Mouse (Mus musculus) lung, adult 2 months (tissue): ENCODE results near the gene Ostm1. TPM values are rescaled to one million over a fixed set of nuclear protein-coding genes. Genes with fewer than 3 reads are reported as not detected.

Experiments used
- DNase-seq: peaks from one replicate; pipeline ENCODE4 v3.0.0; 2022
- H3K4me1 ChIP-seq: fragments of 200-500 bp; 2 replicates; pipeline ENCODE4 v1.6.1; 2011; ENCODE audit warnings: low read length; ENCODE audit not compliant: control insufficient read depth, insufficient read depth
- H3K4me3 ChIP-seq: fragments of 200-500 bp; replicated peaks from 2 replicates; pipeline ENCODE3; 2011; ENCODE audit warnings: low read depth, mild to moderate bottlenecking, control low read depth, low read length; ENCODE audit errors: extremely low read depth
- CTCF ChIP-seq: fragments of 200-500 bp; IDR thresholded peaks from 2 replicates; pipeline ENCODE4 v1.5.1; 2011; ENCODE audit warnings: mild to moderate bottlenecking, low read length, control low read depth; ENCODE audit not compliant: insufficient read depth
- POLR2A ChIP-seq: fragments of 200-500 bp; IDR thresholded peaks from 2 replicates; pipeline ENCODE4 v1.6.1; 2011; ENCODE audit warnings: low read depth, mild to moderate bottlenecking, control low read depth, low read length, borderline replicate concordance; ENCODE audit errors: extremely low read depth
- WGBS: fragments of 180-500 bp; shearing (Covaris S2); methylation state at CpG from one replicate; pipeline ENCODE4 v1.1.7; 2018; 5-methylcytosine and 5-hydroxymethylcytosine counted together
- polyA plus RNA-seq: library from polyadenylated mRNA; depleted of rRNA; stranded (reverse); fragments of >200 nt; gene quantifications from 2 replicates; pipeline ENCODE4 v1.2.3, GENCODE M21; 2012

Ostm1 gene
- polyA plus RNA-seq, 1 experiment, result 20.6 TPM

GRCm38 (mm10) chr10:42691051-42691450 lies 107.4 kb downstream of the Ostm1 start:
- 89% methylated on average over 2 of the region's 2 CpGs for WGBS
- no peaks in the 10 kb centered on the region for H3K4me1 ChIP-seq
- no peak for DNase-seq
- no peak for TF ChIP-seq CTCF
- no peak for TF ChIP-seq POLR2A
- H3K4me3 ChIP-seq, result no peak overlapping the region

DNA sequence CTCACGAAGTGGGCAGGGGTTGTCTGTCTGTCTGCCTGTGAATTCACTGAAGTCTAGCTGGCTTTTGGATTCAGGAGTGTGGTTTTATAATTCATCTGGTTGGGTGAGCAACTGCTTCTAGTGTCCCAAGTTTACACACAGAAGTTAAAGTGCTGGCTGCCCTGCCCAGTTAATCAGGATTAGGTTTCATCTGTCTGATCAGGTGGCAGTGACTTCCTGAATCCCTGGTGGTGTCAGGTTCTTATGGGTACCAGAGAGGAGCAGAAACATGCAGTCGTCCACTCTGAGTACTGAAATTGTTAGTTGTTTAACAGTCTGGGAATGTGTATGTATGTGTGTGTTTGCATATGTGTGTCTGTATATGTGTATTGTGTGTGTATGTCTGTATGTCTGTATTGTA lies 108.5 kb downstream of the Ostm1 start:
- DNase-seq, result no peak
- 77% methylated on average over 2 of the region's 2 CpGs for WGBS
- H3K4me1 ChIP-seq, result no peaks in the 10 kb centered on the region
- TF ChIP-seq POLR2A (no peak), CTCF (no peak)
- no peak overlapping the region for H3K4me3 ChIP-seq

GRCm38 (mm10) chr10:42692794-42693193 lies 109.2 kb downstream of the Ostm1 start:
- Histone ChIP-seq H3K4me1 (no peaks in the 10 kb centered on the region), H3K4me3 (no peak overlapping the region)
- no peak for TF ChIP-seq CTCF
- TF ChIP-seq POLR2A, result no peak
- no peak for DNase-seq

- Histone ChIP-seq H3K4me1 (no peaks in the 10 kb centered on the region), H3K4me3 (no peak overlapping the region)
- TF ChIP-seq POLR2A (no peak), CTCF (no peak)
- DNase-seq, result no peak
- WGBS, result 77% methylated on average over 2 of the region's 2 CpGs
Observed at GRCm38 (mm10) chr10:42693482-42693881, 109.9 kb downstream of the Ostm1 start.

GRCm38 (mm10) chr10:42696361-42696760 lies 112.7 kb downstream of the Ostm1 start:
- H3K4me1 ChIP-seq, result no peaks in the 10 kb centered on the region
- DNase-seq, result no peak
- WGBS, result 94% methylated on average over 13 of the region's 13 CpGs
- TF ChIP-seq CTCF, result no peak
- no peak for TF ChIP-seq POLR2A
- no peak overlapping the region for H3K4me3 ChIP-seq

DNA sequence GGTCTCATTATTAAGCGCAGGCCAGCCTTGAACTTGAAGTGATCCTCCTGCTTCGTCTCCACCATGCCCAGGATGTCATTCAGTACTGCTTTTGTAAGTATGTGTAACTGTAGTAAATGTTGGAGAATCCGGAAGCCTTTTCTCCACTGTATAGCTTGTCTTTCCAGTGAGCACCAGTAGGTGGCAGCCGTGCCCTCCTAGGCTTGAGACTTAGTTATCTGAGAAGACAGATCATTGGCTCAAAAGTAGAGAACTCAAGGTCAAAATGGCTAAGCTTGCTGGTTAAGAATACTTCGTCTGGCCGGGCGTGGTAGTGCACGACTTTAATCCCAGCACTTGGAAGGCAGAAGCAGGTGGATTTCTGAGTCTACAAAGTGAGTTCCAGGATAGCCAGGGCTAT lies 113.4 kb downstream of the Ostm1 start:
- 25% methylated on average over 8 of the region's 8 CpGs for WGBS
- TF ChIP-seq POLR2A (no peak), CTCF (peak; percentile 78)
- H3K4me3 ChIP-seq, result no peak overlapping the region
- DNase-seq, result peak; percentile 72
- no peaks in the 10 kb centered on the region for H3K4me1 ChIP-seq

GRCm38 (mm10) chr10:42698375-42698774 lies 114.8 kb downstream of the Ostm1 start:
- TF ChIP-seq POLR2A (no peak), CTCF (no peak)
- H3K4me3 ChIP-seq, result no peak overlapping the region
- DNase-seq, result no peak

GRCm38 (mm10) chr10:42698994-42699393 lies 115.4 kb downstream of the Ostm1 start:
- Histone ChIP-seq H3K4me1 (no peaks in the 10 kb centered on the region), H3K4me3 (no peak overlapping the region)
- TF ChIP-seq POLR2A (no peak), CTCF (no peak)
- no peak for DNase-seq
- 76% methylated on average over 8 of the region's 8 CpGs for WGBS

More at GRCm38 (mm10) chr10:42698375-42698774, 114.8 kb downstream of the Ostm1 start:
- WGBS, result 89% methylated on average over 9 of the region's 9 CpGs
- no peaks in the 10 kb centered on the region for H3K4me1 ChIP-seq

DNA sequence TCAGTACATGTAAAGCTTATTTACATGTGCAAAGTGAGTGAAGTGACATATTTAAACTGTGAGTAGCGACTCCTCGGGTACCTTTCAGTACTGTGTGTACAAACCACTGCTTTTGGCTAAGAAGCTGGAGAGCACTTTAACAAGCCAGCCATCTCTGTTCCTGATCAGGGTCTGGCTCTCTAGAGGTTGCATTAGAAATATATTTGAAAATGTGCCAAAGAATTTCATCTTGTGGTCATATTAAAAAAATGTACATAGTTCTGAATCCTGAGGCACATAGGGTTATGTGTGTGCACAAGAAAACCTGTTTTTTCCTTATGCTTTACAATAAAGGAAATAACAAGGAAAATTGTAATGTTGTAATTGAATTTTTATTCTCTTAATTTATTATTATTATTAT lies 118.5 kb downstream of the Ostm1 start:
- no peak for DNase-seq
- WGBS, result 78% methylated on average over 2 of the region's 2 CpGs
- no peak for TF ChIP-seq POLR2A

GRCm38 (mm10) chr10:42714676-42715075 lies 131.1 kb downstream of the Ostm1 start:
- TF ChIP-seq CTCF (no peak), POLR2A (no peak)
- 16% methylated on average over 9 of the region's 9 CpGs for WGBS
- Histone ChIP-seq H3K4me3 (no peak overlapping the region), H3K4me1 (no peaks in the 10 kb centered on the region)
- no peak for DNase-seq

More for the DNA sequence above, 118.5 kb downstream of the Ostm1 start:
- Histone ChIP-seq H3K4me3 (no peak overlapping the region), H3K4me1 (no peaks in the 10 kb centered on the region)
